Comparison of ENCODE assay signal across 9 mouse cellular contexts in genomic region chr7:98171141-98172073, GRCm38 (mm10). TPM values are rescaled to one million over a fixed set of nuclear protein-coding genes. Genes with fewer than 3 reads are reported as not detected.
DNase-seq lines count a peak whose midpoint lies in the region; ATAC-seq and TF ChIP-seq lines count a peak whose summit lies in the region.
"Had no signal": no experiment of that assay in that cellular context is flagged by ENCODE, and none has a peak within 500 bp of the region (broad histone marks: within the 10 kb centered on the region; RNA-seq: fewer than 3 reads in every experiment).

No protein-coding gene starts in this region.

- peaks cover 80% of the 10 kb centered on the region for H3K4me1 ChIP-seq in E14TG2a.4 (replicated peaks; ENCODE audit: low read depth, low read length)
- H3K4me1 ChIP-seq in hindbrain, embryonic 13.5 days (replicated peaks) = peaks cover 30% of the 10 kb centered on the region
- peaks cover 9% of the 10 kb centered on the region; the same call in 1 of the 2 replicates for H3K4me1 ChIP-seq in lung, embryonic 16.5 days (replicated peaks; ENCODE audit: control insufficient read depth, insufficient read depth, low read length)
- H3K4me1 ChIP-seq in stomach, embryonic 16.5 days (ENCODE audit: control insufficient read depth, insufficient read depth, low read length) = peaks cover 26% of the 10 kb centered on the region

- H3K36me3 ChIP-seq in E14TG2a.4 (ENCODE audit: insufficient read depth, low read length) = peaks cover 6% of the 10 kb centered on the region; the same call in 1 of the 2 replicates
- H3K36me3 ChIP-seq in hindbrain, embryonic 13.5 days = no peaks in the 10 kb centered on the region
- no peaks in the 10 kb centered on the region for H3K36me3 ChIP-seq in lung, embryonic 16.5 days (ENCODE audit: control insufficient read depth, insufficient read depth, low read length)
- H3K36me3 ChIP-seq in stomach, embryonic 16.5 days (ENCODE audit: control insufficient read depth, insufficient read depth, low read length) = no peaks in the 10 kb centered on the region

- 0 out of 2 replicates have a peak overlapping the region, but pooled peaks have one; percentile 24 for H3K9ac ChIP-seq in hindbrain, embryonic 13.5 days
- H3K9ac ChIP-seq in lung, embryonic 16.5 days (ENCODE audit: low read length) = 0 out of 2 replicates have a peak overlapping the region, but pooled peaks have one; percentile 19
- H3K9ac ChIP-seq in stomach, embryonic 16.5 days (ENCODE audit: low read length) = peak overlapping the region; percentile 36; the same call in 1 of the 2 replicates

- TF ChIP-seq CTCF in E14TG2a.4 (conservative IDR thresholded peaks at IDR 0.05; ENCODE audit: low read length) = no peak
- TF ChIP-seq CTCF in gastrocnemius, adult 2 months (IDR thresholded peaks at IDR 0.05) = no peak

- H3K27me3 ChIP-seq in E14TG2a.4 (ENCODE audit: insufficient read depth, low read length) = no peaks in the 10 kb centered on the region
- H3K27me3 ChIP-seq in hindbrain, embryonic 13.5 days = no peaks in the 10 kb centered on the region
- no peaks in the 10 kb centered on the region for H3K27me3 ChIP-seq in lung, embryonic 16.5 days (ENCODE audit: control insufficient read depth, insufficient read depth, low read depth, low read length)
- H3K27me3 ChIP-seq in stomach, embryonic 16.5 days (ENCODE audit: control insufficient read depth, insufficient read depth, low read length) = no peaks in the 10 kb centered on the region

- H3K9me3 ChIP-seq in E14TG2a.4 (ENCODE audit: low read length) = no peaks in the 10 kb centered on the region
- no peaks in the 10 kb centered on the region for H3K9me3 ChIP-seq in hindbrain, embryonic 13.5 days
- H3K9me3 ChIP-seq in lung, embryonic 16.5 days (ENCODE audit: control insufficient read depth, low read length) = no peaks in the 10 kb centered on the region
- no peaks in the 10 kb centered on the region for H3K9me3 ChIP-seq in stomach, embryonic 16.5 days (replicated peaks; ENCODE audit: control insufficient read depth, low read length)

- 69% methylated on average over 6 of the region's 6 CpGs for WGBS in hindbrain, embryonic 13.5 days
- WGBS in lung, embryonic 16.5 days = 63% methylated on average over 6 of the region's 6 CpGs
- 60% methylated on average over 6 of the region's 6 CpGs for WGBS in stomach, embryonic 16.5 days

- intact Hi-C loops in gastrocnemius, adult 2 months (cut with DNase I) = no loop called here

- peak overlapping the region; percentile 46 for H3K4me3 ChIP-seq in E14TG2a.4 (replicated peaks; ENCODE audit: low read length)
- peak overlapping the region; percentile 5; the same call in 1 of the 2 replicates for H3K4me3 ChIP-seq in gastrocnemius, adult 2 months
- H3K4me3 ChIP-seq in hindbrain, embryonic 13.5 days = no peak overlapping the region
- H3K4me3 ChIP-seq in lung, embryonic 16.5 days (ENCODE audit: low read length) = no peak overlapping the region
- H3K4me3 ChIP-seq in stomach, embryonic 16.5 days (replicated peaks; ENCODE audit: low read length) = no peak overlapping the region

- DNase-seq in embryo, embryonic 10 days (ENCODE audit: low spot score) = peak; percentile 72
- no peak for DNase-seq in embryo, embryonic 9.5 days (ENCODE audit: extremely low spot score)
- DNase-seq in gastrocnemius, adult 2 months = peak; percentile 79
- no peak for DNase-seq in T-cell, adult 2 months (ENCODE audit: low spot score)

- no peak overlapping the region for H3K4me2 ChIP-seq in hindbrain, embryonic 13.5 days
- H3K4me2 ChIP-seq in lung, embryonic 16.5 days (ENCODE audit: low read depth, low read length) = no peak overlapping the region
- H3K4me2 ChIP-seq in stomach, embryonic 16.5 days (ENCODE audit: low read depth, low read length) = 0 out of 2 replicates have a peak overlapping the region, but pooled peaks have one; percentile 7

- ATAC-seq in hindbrain, embryonic 13.5 days (ENCODE audit: low FRiP score) = peak; percentile 40; the same call in 1 of the 2 replicates
- ATAC-seq in lung, embryonic 16.5 days (ENCODE audit: low read depth) = peak; percentile 63
- peak; percentile 79 for ATAC-seq in stomach, embryonic 16.5 days (ENCODE audit: insufficient read depth, low FRiP score)

- peak overlapping the region; percentile 77 for H3K27ac ChIP-seq in gastrocnemius, adult 2 months
- H3K27ac ChIP-seq in hindbrain, embryonic 13.5 days = no peak overlapping the region
- no peak overlapping the region for H3K27ac ChIP-seq in lung, embryonic 16.5 days (ENCODE audit: low read length)
- H3K27ac ChIP-seq in stomach, embryonic 16.5 days (ENCODE audit: low read length) = peak overlapping the region; percentile 90

RNA-seq across cellular contexts. Expression of gene Capn5, which starts 6.7 kb away (rescaled TPM):
- total RNA-seq in gastrocnemius, adult 2 months (2021) = 1 to 10 TPM; 1.3 to 2.3 TPM
- 15.3 and 16.3 TPM in 2 replicates for polyA plus RNA-seq in hindbrain, embryonic 13.5 days (2015; fragmentation: Nextera tagmentation; extraction: Ambion mirVana)
- polyA plus RNA-seq in lung, embryonic 16.5 days (2015; fragmentation: Nextera tagmentation; extraction: Ambion mirVana) = 9.6 and 10.1 TPM in 2 replicates
- polyA plus RNA-seq in stomach, embryonic 16.5 days (2015; fragmentation: Nextera tagmentation; extraction: Ambion mirVana) = 24.5 and 34.3 TPM in 2 replicates

RNA-seq across cellular contexts. Expression of gene Omp, which starts 26.1 kb away (rescaled TPM):
- under 1 TPM in 1 of 2 experiments, not detected in 1; 0.17 TPM for total RNA-seq in gastrocnemius, adult 2 months (2021)
- polyA plus RNA-seq in hindbrain, embryonic 13.5 days (2015; fragmentation: Nextera tagmentation; extraction: Ambion mirVana) = 0.30 and 0.49 TPM in 2 replicates
- 0.25 and 0.73 TPM in 2 replicates for polyA plus RNA-seq in lung, embryonic 16.5 days (2015; fragmentation: Nextera tagmentation; extraction: Ambion mirVana)
- polyA plus RNA-seq in stomach, embryonic 16.5 days (2015; fragmentation: Nextera tagmentation; extraction: Ambion mirVana) = 2.1 and 2.5 TPM in 2 replicates

RNA-seq across cellular contexts. Expression of gene B3gnt6, which starts 27.9 kb away (rescaled TPM):
- total RNA-seq in gastrocnemius, adult 2 months (2021) = not detected
- 0.27 TPM in 1 of 2 replicates, not detected in the other for polyA plus RNA-seq in hindbrain, embryonic 13.5 days (2015; fragmentation: Nextera tagmentation; extraction: Ambion mirVana)
- polyA plus RNA-seq in lung, embryonic 16.5 days (2015; fragmentation: Nextera tagmentation; extraction: Ambion mirVana) = 0.13 and 0.36 TPM in 2 replicates
- not detected in 2 replicates for polyA plus RNA-seq in stomach, embryonic 16.5 days (2015; fragmentation: Nextera tagmentation; extraction: Ambion mirVana)
- total RNA-seq: CH12.LX had no signal

RNA-seq across cellular contexts. Expression of gene Myo7a, which starts 52.1 kb away (rescaled TPM):
- total RNA-seq in gastrocnemius, adult 2 months (2021) = 1 to 10 TPM; 1.4 to 3.0 TPM
- 17.3 and 18.4 TPM in 2 replicates for polyA plus RNA-seq in hindbrain, embryonic 13.5 days (2015; fragmentation: Nextera tagmentation; extraction: Ambion mirVana)
- 9.9 and 11.3 TPM in 2 replicates for polyA plus RNA-seq in lung, embryonic 16.5 days (2015; fragmentation: Nextera tagmentation; extraction: Ambion mirVana)
- 10.9 and 11.4 TPM in 2 replicates for polyA plus RNA-seq in stomach, embryonic 16.5 days (2015; fragmentation: Nextera tagmentation; extraction: Ambion mirVana)

Comparison
In these comparisons a context has a peak if more than half of its experiments do, and no peak if none do; other contexts are left out.
1. DNase-seq: peak in embryo, embryonic 10 days (single experiment) and gastrocnemius, adult 2 months (single experiment); none in embryo, embryonic 9.5 days (single experiment) and T-cell, adult 2 months (single experiment).
2. H3K4me3 ChIP-seq: peak in E14TG2a.4 (single experiment) and gastrocnemius, adult 2 months (single experiment); none in hindbrain, embryonic 13.5 days (single experiment), lung, embryonic 16.5 days (single experiment) and stomach, embryonic 16.5 days (single experiment).
3. H3K27ac ChIP-seq: peak in gastrocnemius, adult 2 months (single experiment) and stomach, embryonic 16.5 days (single experiment); none in hindbrain, embryonic 13.5 days (single experiment) and lung, embryonic 16.5 days (single experiment).
4. Peak in every context shown above with its lines, with median percentiles within 50 percentile points of each other: ATAC-seq and H3K9ac ChIP-seq.